Mouse (Mus musculus): ENCODE data around the gene Vwa7. TPM values are rescaled to one million over a fixed set of nuclear protein-coding genes. Genes with fewer than 3 reads are reported as not detected.
"Not testable (repeated sequence)": the region's sequence is repeated elsewhere in the genome, so short reads cannot be mapped to it uniquely, and the experiment has no call there.

Vwa7 gene
- 0.07 and 0.20 TPM in 2 replicates for polyA plus RNA-seq (2014; fragmentation: Nextera tagmentation; extraction: Ambion mirVana)

GRCm38 (mm10) chr17:35016376-35016775, at the start of gene Vwa7:
TSS of gene Vwa7 (plus strand) at chr17:35016579.
- Histone ChIP-seq H3K36me3 (ENCODE audit: control insufficient read depth, insufficient read depth, low read length) (peaks cover 55% of the 10 kb centered on the region), H3K9ac (ENCODE audit: low read depth, low read length) (peak within 1 kb of the TSS; percentile 37; the same call in 1 of the 2 replicates), H3K4me3 (ENCODE audit: low read depth, low read length) (no peak within 1 kb of the TSS), H3K27ac (replicated peaks; ENCODE audit: low read depth, low read length) (no peak within 1 kb of the TSS), H3K4me1 (ENCODE audit: control insufficient read depth, insufficient read depth, low read length) (no peaks in the 10 kb centered on the region), H3K4me2 (ENCODE audit: low read depth, low read length) (no peak within 1 kb of the TSS), H3K27me3 (replicated peaks; ENCODE audit: control insufficient read depth, insufficient read depth, low read length) (no peaks in the 10 kb centered on the region), H3K9me3 (ENCODE audit: control insufficient read depth, low read length) (no peaks in the 10 kb centered on the region)
- DNase-seq (ENCODE audit: low spot score), result peak; percentile 58
- ATAC-seq (ENCODE audit: low read depth), result peak; percentile 41
- 48% methylated on average over 11 of the region's 12 CpGs for WGBS

DNA sequence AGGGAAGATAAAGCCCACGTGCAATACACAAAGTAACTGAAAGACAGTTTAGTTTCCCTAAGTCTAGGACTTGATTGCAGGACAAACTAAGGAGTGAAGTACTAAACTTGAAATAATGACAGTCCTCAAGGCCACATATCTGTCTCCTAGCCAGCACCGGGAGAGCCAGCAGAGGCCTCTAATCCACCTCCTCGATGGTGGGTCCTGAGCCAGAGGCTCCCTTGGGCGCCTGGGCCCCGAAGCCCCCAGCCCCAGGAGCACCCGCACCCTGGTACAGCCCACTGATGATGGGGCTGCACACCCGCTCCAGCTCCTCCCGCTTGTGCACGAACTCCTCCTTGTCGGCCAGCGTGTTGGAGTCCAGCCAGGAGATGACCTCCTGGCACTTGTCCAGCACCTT, 46.6 kb upstream of the Vwa7 start, which contains the start of gene Gm20481:
Gm20481 (plus strand) TSS at position 91 of the 400 bp plus-strand sequence.
- not testable (repeated sequence) for H3K4me2 ChIP-seq (ENCODE audit: low read depth, low read length); H3K9ac ChIP-seq (ENCODE audit: low read depth, low read length); H3K27ac ChIP-seq (replicated peaks; ENCODE audit: low read depth, low read length); H3K4me3 ChIP-seq (ENCODE audit: low read depth, low read length); H3K9me3 ChIP-seq (ENCODE audit: control insufficient read depth, low read length); H3K36me3 ChIP-seq (ENCODE audit: control insufficient read depth, insufficient read depth, low read length); ATAC-seq (ENCODE audit: low read depth); DNase-seq (ENCODE audit: low spot score); H3K4me1 ChIP-seq (ENCODE audit: control insufficient read depth, insufficient read depth, low read length)
- peaks cover 21% of the 10 kb centered on the region for H3K27me3 ChIP-seq (replicated peaks; ENCODE audit: control insufficient read depth, insufficient read depth, low read length)
- 71% methylated on average over 5 of the region's 11 CpGs for WGBS

GRCm38 (mm10) chr17:34970850-34971249, 45.5 kb upstream of the Vwa7 start:
- not testable (repeated sequence) for H3K4me1 ChIP-seq (ENCODE audit: control insufficient read depth, insufficient read depth, low read length); H3K4me3 ChIP-seq (ENCODE audit: low read depth, low read length); DNase-seq (ENCODE audit: low spot score); ATAC-seq (ENCODE audit: low read depth); H3K9ac ChIP-seq (ENCODE audit: low read depth, low read length); H3K36me3 ChIP-seq (ENCODE audit: control insufficient read depth, insufficient read depth, low read length); H3K27ac ChIP-seq (replicated peaks; ENCODE audit: low read depth, low read length); H3K4me2 ChIP-seq (ENCODE audit: low read depth, low read length); H3K9me3 ChIP-seq (ENCODE audit: control insufficient read depth, low read length)
- 24% methylated on average over 7 of the region's 37 CpGs for WGBS
- peaks cover 21% of the 10 kb centered on the region for H3K27me3 ChIP-seq (replicated peaks; ENCODE audit: control insufficient read depth, insufficient read depth, low read length)

DNA sequence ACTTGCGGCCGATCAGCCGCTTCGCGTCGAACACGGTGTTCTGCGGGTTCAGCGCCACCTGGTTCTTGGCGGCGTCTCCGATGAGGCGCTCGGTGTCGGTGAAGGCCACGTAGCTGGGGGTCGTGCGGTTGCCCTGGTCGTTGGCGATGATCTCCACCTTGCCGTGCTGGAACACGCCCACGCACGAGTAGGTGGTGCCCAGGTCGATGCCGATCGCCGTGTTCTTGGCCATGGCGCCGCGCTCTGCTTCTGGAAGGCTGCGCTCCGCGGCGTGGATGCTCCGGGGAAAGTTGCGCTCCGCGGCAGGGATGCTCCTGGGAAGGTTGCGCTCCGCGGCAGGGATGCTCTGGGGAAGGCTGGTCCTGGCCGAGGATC, 44.7 kb upstream of the Vwa7 start:
- H3K27me3 ChIP-seq (replicated peaks; ENCODE audit: control insufficient read depth, insufficient read depth, low read length), result peaks cover 21% of the 10 kb centered on the region
- not testable (repeated sequence) for DNase-seq (ENCODE audit: low spot score); H3K27ac ChIP-seq (replicated peaks; ENCODE audit: low read depth, low read length); H3K36me3 ChIP-seq (ENCODE audit: control insufficient read depth, insufficient read depth, low read length); H3K9me3 ChIP-seq (ENCODE audit: control insufficient read depth, low read length); H3K9ac ChIP-seq (ENCODE audit: low read depth, low read length); H3K4me1 ChIP-seq (ENCODE audit: control insufficient read depth, insufficient read depth, low read length)
- WGBS, result no CpG with 5 or more reads among the region's 43 CpGs
- peak; percentile 53 for ATAC-seq (ENCODE audit: low read depth)
- H3K4me2 ChIP-seq (ENCODE audit: low read depth, low read length), result peak overlapping the region; percentile 64
- peak overlapping the region; percentile 36 for H3K4me3 ChIP-seq (ENCODE audit: low read depth, low read length)

DNA sequence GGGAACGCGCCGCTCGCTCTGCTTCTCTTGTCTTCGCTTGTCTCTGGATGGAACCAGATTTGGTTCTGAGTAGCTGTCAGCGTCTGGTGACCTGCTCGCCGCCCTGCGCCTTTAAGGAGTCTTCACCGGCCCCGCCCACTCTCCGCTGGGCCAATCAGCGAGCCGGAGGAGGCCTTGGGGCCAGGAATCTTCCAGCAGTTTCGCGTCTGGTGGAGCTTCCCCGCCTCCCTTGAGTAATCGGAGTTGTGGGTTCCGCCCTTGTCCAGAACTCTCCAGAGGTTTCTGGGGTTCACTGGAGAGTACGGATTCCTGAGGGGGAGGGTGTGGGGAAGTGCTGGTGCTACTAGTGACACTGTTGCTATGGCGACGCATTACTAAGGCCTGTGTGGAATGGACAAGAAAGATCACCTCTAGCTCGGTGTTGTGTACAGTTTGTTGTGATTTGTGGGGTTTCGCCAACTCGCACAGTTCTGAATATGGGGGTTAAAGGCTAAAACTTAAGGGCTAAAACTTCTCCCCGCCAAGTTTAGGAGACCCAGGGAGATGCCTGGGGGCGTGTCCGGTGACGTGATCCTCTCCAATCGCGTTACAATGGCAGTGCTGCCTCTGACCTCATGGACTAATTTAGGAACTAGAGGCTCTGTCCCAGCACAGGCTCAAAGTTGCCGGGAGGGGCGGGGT, 44.2 kb upstream of the Vwa7 start, which contains the start of the genes Hspa1a and Hspa1l:
Hspa1a (minus strand) TSS at position 88 of the 681 bp plus-strand sequence.
Hspa1l (plus strand) TSS at position 635 of the 681 bp plus-strand sequence.
- peak within 1 kb of the TSS; percentile 47 for H3K9ac ChIP-seq (ENCODE audit: low read depth, low read length)
- peaks cover 21% of the 10 kb centered on the region for H3K27me3 ChIP-seq (replicated peaks; ENCODE audit: control insufficient read depth, insufficient read depth, low read length)
- not testable (repeated sequence) for H3K9me3 ChIP-seq (ENCODE audit: control insufficient read depth, low read length); H3K36me3 ChIP-seq (ENCODE audit: control insufficient read depth, insufficient read depth, low read length); H3K4me1 ChIP-seq (ENCODE audit: control insufficient read depth, insufficient read depth, low read length); H3K27ac ChIP-seq (replicated peaks; ENCODE audit: low read depth, low read length)
- WGBS, result 0% methylated on average over 20 of the region's 33 CpGs
- H3K4me3 ChIP-seq (ENCODE audit: low read depth, low read length), result peak within 1 kb of the TSS; percentile 36
- H3K4me2 ChIP-seq (ENCODE audit: low read depth, low read length), result peak within 1 kb of the TSS; percentile 64
- ATAC-seq (ENCODE audit: low read depth), result peak; percentile 97
- DNase-seq (ENCODE audit: low spot score), result peak; percentile 87

DNA sequence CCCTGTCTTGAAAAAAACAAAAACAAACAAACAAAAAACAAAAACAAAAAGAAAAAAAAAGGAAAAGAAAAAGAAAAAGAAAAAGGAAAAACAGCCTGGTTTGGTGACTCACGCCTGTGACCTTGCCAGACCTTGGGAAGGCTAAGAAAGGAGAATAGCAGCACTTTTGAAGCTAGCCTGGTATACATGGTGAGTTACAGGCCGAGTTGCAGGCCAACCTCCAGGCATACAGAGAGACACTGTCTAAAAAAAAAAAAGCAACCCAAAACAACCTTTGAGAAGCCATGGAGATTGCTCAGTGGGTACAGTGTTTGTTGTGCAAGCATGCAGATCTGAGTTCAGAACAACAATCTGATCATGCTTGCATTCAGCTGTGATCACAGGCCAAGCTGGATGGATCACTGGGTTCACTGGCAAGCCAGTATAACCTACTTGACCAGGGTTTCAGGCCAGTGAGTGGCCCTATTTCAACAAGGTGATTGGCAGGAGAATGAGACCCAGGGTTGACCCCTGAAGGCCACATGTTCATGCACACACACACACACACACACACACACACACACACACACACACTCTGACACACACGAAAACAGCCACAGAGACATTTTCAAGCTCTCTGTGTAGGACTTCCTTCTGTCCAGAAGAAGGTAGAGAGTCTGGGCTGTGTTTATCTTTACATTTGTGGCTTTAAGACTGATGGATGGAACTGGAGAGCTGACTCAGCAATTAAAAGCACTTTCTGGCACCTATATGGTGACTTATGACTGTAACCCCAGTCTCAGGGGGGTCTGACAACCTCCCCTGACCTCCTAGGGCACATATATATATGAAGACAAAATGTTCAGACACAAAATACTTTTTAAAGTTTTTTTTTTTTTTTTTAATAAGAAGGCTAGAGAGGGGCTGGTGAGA, 40.5 kb upstream of the Vwa7 start:
- Histone ChIP-seq H3K9ac (ENCODE audit: low read depth, low read length) (no peak overlapping the region), H3K4me3 (ENCODE audit: low read depth, low read length) (no peak overlapping the region), H3K4me1 (ENCODE audit: control insufficient read depth, insufficient read depth, low read length) (peaks cover 5% of the 10 kb centered on the region; the same call in 1 of the 2 replicates), H3K36me3 (ENCODE audit: control insufficient read depth, insufficient read depth, low read length) (no peaks in the 10 kb centered on the region), H3K27ac (replicated peaks; ENCODE audit: low read depth, low read length) (no peak overlapping the region), H3K9me3 (ENCODE audit: control insufficient read depth, low read length) (no peaks in the 10 kb centered on the region), H3K27me3 (replicated peaks; ENCODE audit: control insufficient read depth, insufficient read depth, low read length) (no peaks in the 10 kb centered on the region), H3K4me2 (ENCODE audit: low read depth, low read length) (no peak overlapping the region)
- 82% methylated on average over 3 of the region's 3 CpGs for WGBS
- DNase-seq (ENCODE audit: low spot score) (no peak), ATAC-seq (ENCODE audit: low read depth) (no peak)

- no peak overlapping the region for H3K4me3 ChIP-seq (ENCODE audit: low read depth, low read length)
- no peak for ATAC-seq (ENCODE audit: low read depth)
- H3K27ac ChIP-seq (replicated peaks; ENCODE audit: low read depth, low read length), result no peak overlapping the region
- no peaks in the 10 kb centered on the region for H3K27me3 ChIP-seq (replicated peaks; ENCODE audit: control insufficient read depth, insufficient read depth, low read length)
- no peaks in the 10 kb centered on the region for H3K36me3 ChIP-seq (ENCODE audit: control insufficient read depth, insufficient read depth, low read length)
- H3K4me2 ChIP-seq (ENCODE audit: low read depth, low read length), result no peak overlapping the region
- 93% methylated on average over 20 of the region's 20 CpGs for WGBS
- DNase-seq (ENCODE audit: low spot score), result no peak
- H3K4me1 ChIP-seq (ENCODE audit: control insufficient read depth, insufficient read depth, low read length), result peaks cover 7% of the 10 kb centered on the region; the same call in 1 of the 2 replicates
- H3K9ac ChIP-seq (ENCODE audit: low read depth, low read length), result no peak overlapping the region
- no peaks in the 10 kb centered on the region for H3K9me3 ChIP-seq (ENCODE audit: control insufficient read depth, low read length)
Measured at GRCm38 (mm10) chr17:34977000-34977399, 39.4 kb upstream of the Vwa7 start.

DNA sequence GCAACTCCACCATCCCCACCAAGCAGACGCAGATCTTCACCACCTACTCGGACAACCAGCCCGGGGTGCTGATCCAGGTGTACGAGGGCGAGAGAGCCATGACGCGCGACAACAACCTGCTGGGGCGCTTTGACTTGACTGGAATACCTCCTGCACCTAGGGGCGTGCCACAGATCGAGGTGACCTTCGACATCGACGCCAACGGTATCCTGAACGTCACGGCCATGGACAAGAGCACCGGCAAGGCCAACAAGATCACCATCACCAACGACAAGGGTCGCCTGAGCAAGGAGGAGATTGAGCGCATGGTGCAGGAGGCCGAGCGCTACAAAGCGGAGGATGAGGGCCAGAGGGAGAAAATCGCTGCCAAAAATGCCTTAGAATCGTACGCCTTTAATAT, 38.1 kb upstream of the Vwa7 start:
- H3K36me3 ChIP-seq (ENCODE audit: control insufficient read depth, insufficient read depth, low read length), result peaks cover 1% of the 10 kb centered on the region; the same call in 1 of the 2 replicates
- H3K9ac ChIP-seq (ENCODE audit: low read depth, low read length), result no peak overlapping the region
- no peaks in the 10 kb centered on the region for H3K9me3 ChIP-seq (ENCODE audit: control insufficient read depth, low read length)
- H3K4me2 ChIP-seq (ENCODE audit: low read depth, low read length), result no peak overlapping the region
- 88% methylated on average over 27 of the region's 27 CpGs for WGBS
- ATAC-seq (ENCODE audit: low read depth) (no peak), DNase-seq (ENCODE audit: low spot score) (no peak)
- H3K27ac ChIP-seq (replicated peaks; ENCODE audit: low read depth, low read length), result no peak overlapping the region
- no peak overlapping the region for H3K4me3 ChIP-seq (ENCODE audit: low read depth, low read length)
- no peaks in the 10 kb centered on the region for H3K27me3 ChIP-seq (replicated peaks; ENCODE audit: control insufficient read depth, insufficient read depth, low read length)
- peaks cover 6% of the 10 kb centered on the region for H3K4me1 ChIP-seq (ENCODE audit: control insufficient read depth, insufficient read depth, low read length)
